Mouse (Mus musculus): ENCODE results near the gene Sectm1b. TPM values are rescaled to one million over a fixed set of nuclear protein-coding genes. Genes with fewer than 3 reads are reported as not detected.
"Not testable (repeated sequence)": the region's sequence is repeated elsewhere in the genome, so short reads cannot be mapped to it uniquely, and the experiment has no call there.

Sectm1b gene
- polyA plus RNA-seq (2015; fragmentation: Nextera tagmentation; extraction: Ambion mirVana) = 3.1 and 5.2 TPM in 2 replicates

DNA sequence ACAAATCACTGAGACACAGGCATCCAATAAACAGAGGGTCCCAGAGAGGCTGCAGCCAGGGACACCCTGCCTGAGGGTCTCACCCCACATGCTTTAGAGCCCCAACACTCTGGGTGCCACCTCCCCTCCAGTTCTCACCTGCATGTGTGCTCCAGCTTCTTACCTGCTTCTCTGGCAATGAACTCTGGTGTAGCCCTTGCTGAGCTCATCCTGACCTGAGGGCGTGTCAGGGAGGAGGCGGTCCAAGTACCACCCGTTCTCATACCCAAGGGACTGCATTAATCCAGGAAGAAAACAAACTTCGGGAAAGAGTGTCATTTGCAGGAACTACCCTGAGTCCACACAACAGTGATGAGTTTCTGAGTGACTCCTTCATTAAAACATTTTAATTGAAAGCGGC, at the start of gene Sectm1b:
Gene Sectm1b (minus strand): TSS at position 191 of the 400 bp plus-strand sequence.
- Histone ChIP-seq H3K9ac (ENCODE audit: low read length) (no peak within 1 kb of the TSS), H3K27ac (ENCODE audit: low read length) (no peak within 1 kb of the TSS), H3K36me3 (ENCODE audit: control insufficient read depth, insufficient read depth, low read length) (no peaks in the 10 kb centered on the region), H3K27me3 (ENCODE audit: control insufficient read depth, insufficient read depth, low read length) (no peaks in the 10 kb centered on the region), H3K9me3 (replicated peaks; ENCODE audit: control insufficient read depth, low read length) (no peaks in the 10 kb centered on the region), H3K4me1 (ENCODE audit: control insufficient read depth, insufficient read depth, low read length) (peaks cover 9% of the 10 kb centered on the region), H3K4me3 (replicated peaks; ENCODE audit: low read length) (no peak within 1 kb of the TSS), H3K4me2 (ENCODE audit: low read depth, low read length) (no peak within 1 kb of the TSS)
- no peak for ATAC-seq (ENCODE audit: insufficient read depth, low FRiP score)
- WGBS = 64% methylated on average over 5 of the region's 5 CpGs

DNA sequence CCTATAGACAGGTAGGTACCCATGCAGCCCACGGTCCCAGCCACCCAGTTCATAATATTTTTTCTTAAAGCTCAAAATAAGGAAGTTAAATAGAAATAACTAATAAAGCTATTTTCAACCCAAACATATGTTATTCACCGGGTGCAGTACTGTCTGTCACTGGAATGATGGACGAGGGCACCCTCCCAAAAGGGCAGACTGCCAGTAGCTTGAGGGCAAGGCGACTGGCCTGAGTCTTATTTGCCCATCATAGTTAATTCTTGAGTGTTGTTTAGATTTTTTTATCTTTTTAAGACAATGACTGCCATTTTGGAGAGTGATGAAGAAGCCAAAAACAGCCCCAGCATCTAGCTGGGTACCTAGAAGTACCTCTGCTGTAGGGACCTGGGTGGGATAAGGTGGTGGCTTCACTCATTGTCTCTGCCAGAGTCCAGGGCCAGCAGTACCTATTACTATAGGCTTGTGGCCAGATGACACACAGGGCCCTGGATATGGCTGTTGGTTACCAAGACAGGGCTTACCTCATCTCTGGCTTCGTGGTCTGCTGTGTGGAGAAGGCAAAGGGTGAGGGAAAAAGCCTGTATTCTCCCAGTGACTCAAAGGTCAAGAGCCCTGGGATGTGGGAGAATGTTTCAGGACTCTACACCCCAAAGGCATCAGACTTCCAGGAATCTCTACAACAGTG, 48.9 kb upstream of the Sectm1b start:
- Histone ChIP-seq H3K9ac (ENCODE audit: low read length) (no peak overlapping the region), H3K4me3 (replicated peaks; ENCODE audit: low read length) (no peak overlapping the region), H3K9me3 (replicated peaks; ENCODE audit: control insufficient read depth, low read length) (no peaks in the 10 kb centered on the region), H3K27ac (ENCODE audit: low read length) (no peak overlapping the region), H3K4me1 (ENCODE audit: control insufficient read depth, insufficient read depth, low read length) (peaks cover 4% of the 10 kb centered on the region; the same call in 1 of the 2 replicates), H3K36me3 (ENCODE audit: control insufficient read depth, insufficient read depth, low read length) (no peaks in the 10 kb centered on the region), H3K27me3 (ENCODE audit: control insufficient read depth, insufficient read depth, low read length) (no peaks in the 10 kb centered on the region), H3K4me2 (ENCODE audit: low read depth, low read length) (no peak overlapping the region)
- no peak for ATAC-seq (ENCODE audit: insufficient read depth, low FRiP score)
- 74% methylated on average over 5 of the region's 5 CpGs for WGBS

DNA sequence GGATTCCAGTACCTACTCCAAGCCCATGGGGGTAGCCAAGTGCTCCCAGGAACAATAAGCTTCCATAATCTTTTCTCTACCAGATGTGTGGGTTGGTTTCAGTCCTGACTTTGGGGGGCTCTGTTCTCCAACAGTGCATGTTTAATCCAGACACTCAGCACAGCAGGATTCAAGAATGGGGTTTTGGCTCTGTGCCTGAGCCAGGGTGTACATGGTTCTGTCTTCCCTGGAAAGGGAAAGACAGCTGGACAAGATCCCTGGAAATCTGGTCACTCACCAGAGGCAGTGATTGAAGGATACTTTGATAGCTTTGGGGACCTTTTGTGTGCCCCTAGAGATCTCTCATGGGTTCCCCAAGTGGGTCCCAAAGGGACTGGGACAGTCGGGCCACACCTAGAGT, 48.2 kb upstream of the Sectm1b start:
- Histone ChIP-seq H3K27me3 (ENCODE audit: control insufficient read depth, insufficient read depth, low read length) (no peaks in the 10 kb centered on the region), H3K4me1 (ENCODE audit: control insufficient read depth, insufficient read depth, low read length) (peaks cover 4% of the 10 kb centered on the region; the same call in 1 of the 2 replicates), H3K27ac (ENCODE audit: low read length) (no peak overlapping the region), H3K9me3 (replicated peaks; ENCODE audit: control insufficient read depth, low read length) (no peaks in the 10 kb centered on the region), H3K36me3 (ENCODE audit: control insufficient read depth, insufficient read depth, low read length) (no peaks in the 10 kb centered on the region), H3K9ac (ENCODE audit: low read length) (no peak overlapping the region), H3K4me3 (replicated peaks; ENCODE audit: low read length) (no peak overlapping the region), H3K4me2 (ENCODE audit: low read depth, low read length) (no peak overlapping the region)
- WGBS = 72% methylated on average over 1 of the region's 1 CpGs
- no peak for ATAC-seq (ENCODE audit: insufficient read depth, low FRiP score)

DNA sequence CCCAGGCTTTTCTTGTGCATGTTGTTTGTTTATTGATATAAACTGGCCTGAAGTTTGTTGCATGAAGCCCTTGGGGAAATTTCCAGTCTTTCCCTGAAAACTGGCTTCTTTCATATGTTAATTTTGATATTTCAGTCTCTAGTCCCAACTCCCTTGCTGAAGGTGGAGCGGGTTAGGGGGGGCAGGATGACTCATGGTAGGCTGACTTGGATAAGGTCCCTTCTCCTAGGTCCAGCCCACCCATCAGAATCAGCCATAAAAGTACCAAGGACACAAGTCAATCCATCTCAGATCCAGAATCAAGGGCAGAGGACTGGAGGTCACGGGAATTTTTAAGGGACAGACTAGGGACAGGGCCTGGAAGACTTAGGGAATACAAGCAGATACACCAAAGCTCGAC, 47.7 kb upstream of the Sectm1b start:
- Histone ChIP-seq H3K27ac (ENCODE audit: low read length) (no peak overlapping the region), H3K4me2 (ENCODE audit: low read depth, low read length) (no peak overlapping the region), H3K9ac (ENCODE audit: low read length) (no peak overlapping the region), H3K27me3 (ENCODE audit: control insufficient read depth, insufficient read depth, low read length) (no peaks in the 10 kb centered on the region), H3K9me3 (replicated peaks; ENCODE audit: control insufficient read depth, low read length) (no peaks in the 10 kb centered on the region), H3K4me1 (ENCODE audit: control insufficient read depth, insufficient read depth, low read length) (peaks cover 4% of the 10 kb centered on the region; the same call in 1 of the 2 replicates), H3K36me3 (ENCODE audit: control insufficient read depth, insufficient read depth, low read length) (no peaks in the 10 kb centered on the region), H3K4me3 (replicated peaks; ENCODE audit: low read length) (no peak overlapping the region)
- 85% methylated on average over 3 of the region's 3 CpGs for WGBS
- ATAC-seq (ENCODE audit: insufficient read depth, low FRiP score) = no peak

DNA sequence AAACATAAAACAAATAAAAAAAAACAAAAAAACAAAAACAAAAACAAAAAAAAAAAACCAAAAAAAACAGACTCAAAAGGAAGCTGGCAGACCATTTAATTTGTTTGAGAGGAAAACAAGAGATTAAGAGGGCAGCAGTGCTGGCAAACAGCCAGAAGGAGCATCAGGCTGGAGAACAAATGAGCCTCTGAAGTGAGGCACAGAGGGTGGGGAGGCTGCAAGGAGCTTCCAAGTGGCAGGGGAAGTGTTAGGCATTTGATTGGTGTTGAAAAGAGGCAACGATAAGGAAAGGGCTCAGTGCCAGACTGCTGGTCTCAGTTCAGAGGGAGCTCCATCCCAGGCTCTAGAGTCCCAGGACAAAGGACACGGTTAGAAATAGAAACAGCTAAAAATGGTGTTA, 46.6 kb upstream of the Sectm1b start:
- WGBS = 8% methylated on average over 2 of the region's 2 CpGs

DNA sequence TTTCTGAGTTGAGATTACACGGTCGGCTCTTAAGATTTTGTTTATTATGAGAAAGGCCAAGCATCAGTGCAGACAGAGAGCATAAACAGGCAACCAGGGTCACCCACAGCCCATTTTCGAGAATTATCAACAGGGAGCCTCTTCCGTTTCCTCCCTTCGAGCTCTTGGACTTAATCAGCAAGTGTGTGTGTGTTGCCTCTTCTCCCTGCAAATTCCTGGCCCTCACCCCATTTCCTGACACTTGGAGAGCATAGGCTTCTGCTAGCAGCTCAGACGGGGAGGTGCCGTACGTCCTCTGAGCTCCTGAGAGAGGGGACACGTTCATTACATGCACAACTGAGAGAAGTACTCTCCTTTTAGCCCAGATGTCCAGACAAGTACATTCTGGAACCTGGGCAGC, 44.7 kb upstream of the Sectm1b start:
- no peak overlapping the region for H3K27ac ChIP-seq (ENCODE audit: low read length)
- 48% methylated on average over 9 of the region's 9 CpGs for WGBS
- no peaks in the 10 kb centered on the region for H3K36me3 ChIP-seq (ENCODE audit: control insufficient read depth, insufficient read depth, low read length)
- peaks cover 4% of the 10 kb centered on the region; the same call in 1 of the 2 replicates for H3K4me1 ChIP-seq (ENCODE audit: control insufficient read depth, insufficient read depth, low read length)
- H3K4me3 ChIP-seq (replicated peaks; ENCODE audit: low read length) = no peak overlapping the region
- 0 out of 2 replicates have a peak, but pooled peaks have one; percentile 45 for ATAC-seq (ENCODE audit: insufficient read depth, low FRiP score)
- no peaks in the 10 kb centered on the region for H3K27me3 ChIP-seq (ENCODE audit: control insufficient read depth, insufficient read depth, low read length)
- H3K4me2 ChIP-seq (ENCODE audit: low read depth, low read length) = no peak overlapping the region
- H3K9me3 ChIP-seq (replicated peaks; ENCODE audit: control insufficient read depth, low read length) = no peaks in the 10 kb centered on the region
- H3K9ac ChIP-seq (ENCODE audit: low read length) = no peak overlapping the region

More for the DNA sequence above, 46.6 kb upstream of the Sectm1b start:
- peaks cover 4% of the 10 kb centered on the region; the same call in 1 of the 2 replicates for H3K4me1 ChIP-seq (ENCODE audit: control insufficient read depth, insufficient read depth, low read length)
- ATAC-seq (ENCODE audit: insufficient read depth, low FRiP score) = peak; percentile 86
- H3K4me3 ChIP-seq (replicated peaks; ENCODE audit: low read length) = no peak overlapping the region
- H3K36me3 ChIP-seq (ENCODE audit: control insufficient read depth, insufficient read depth, low read length) = no peaks in the 10 kb centered on the region
- H3K27ac ChIP-seq (ENCODE audit: low read length) = no peak overlapping the region
- no peaks in the 10 kb centered on the region for H3K9me3 ChIP-seq (replicated peaks; ENCODE audit: control insufficient read depth, low read length)
- no peaks in the 10 kb centered on the region for H3K27me3 ChIP-seq (ENCODE audit: control insufficient read depth, insufficient read depth, low read length)
- H3K9ac ChIP-seq (ENCODE audit: low read length) = no peak overlapping the region
- no peak overlapping the region for H3K4me2 ChIP-seq (ENCODE audit: low read depth, low read length)

DNA sequence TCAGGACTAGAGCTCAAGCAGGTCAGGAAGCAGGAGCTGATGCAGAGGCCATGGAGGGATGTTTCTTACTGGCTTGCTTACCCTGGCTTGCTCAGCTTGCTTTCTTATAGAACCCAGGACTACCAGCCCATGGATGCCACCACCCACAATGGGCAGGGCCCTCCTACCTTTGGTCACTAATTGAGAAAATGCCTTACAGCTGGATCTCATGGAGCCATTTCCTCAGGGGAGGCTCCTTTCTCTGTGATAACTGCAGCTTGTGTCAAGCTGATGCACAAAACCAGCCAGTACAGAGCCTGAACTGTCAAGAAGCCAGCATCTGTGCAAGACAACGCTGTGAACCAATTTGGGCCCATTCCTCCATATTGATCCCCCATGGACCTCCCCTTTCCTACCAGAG, 43.9 kb upstream of the Sectm1b start:
- H3K36me3 ChIP-seq (ENCODE audit: control insufficient read depth, insufficient read depth, low read length); H3K4me1 ChIP-seq (ENCODE audit: control insufficient read depth, insufficient read depth, low read length); H3K9me3 ChIP-seq (replicated peaks; ENCODE audit: control insufficient read depth, low read length); H3K4me2 ChIP-seq (ENCODE audit: low read depth, low read length); H3K27ac ChIP-seq (ENCODE audit: low read length); H3K4me3 ChIP-seq (replicated peaks; ENCODE audit: low read length); H3K9ac ChIP-seq (ENCODE audit: low read length); ATAC-seq (ENCODE audit: insufficient read depth, low FRiP score); H3K27me3 ChIP-seq (ENCODE audit: control insufficient read depth, insufficient read depth, low read length): not testable (repeated sequence)
- 71% methylated on average over 1 of the region's 1 CpGs for WGBS

DNA sequence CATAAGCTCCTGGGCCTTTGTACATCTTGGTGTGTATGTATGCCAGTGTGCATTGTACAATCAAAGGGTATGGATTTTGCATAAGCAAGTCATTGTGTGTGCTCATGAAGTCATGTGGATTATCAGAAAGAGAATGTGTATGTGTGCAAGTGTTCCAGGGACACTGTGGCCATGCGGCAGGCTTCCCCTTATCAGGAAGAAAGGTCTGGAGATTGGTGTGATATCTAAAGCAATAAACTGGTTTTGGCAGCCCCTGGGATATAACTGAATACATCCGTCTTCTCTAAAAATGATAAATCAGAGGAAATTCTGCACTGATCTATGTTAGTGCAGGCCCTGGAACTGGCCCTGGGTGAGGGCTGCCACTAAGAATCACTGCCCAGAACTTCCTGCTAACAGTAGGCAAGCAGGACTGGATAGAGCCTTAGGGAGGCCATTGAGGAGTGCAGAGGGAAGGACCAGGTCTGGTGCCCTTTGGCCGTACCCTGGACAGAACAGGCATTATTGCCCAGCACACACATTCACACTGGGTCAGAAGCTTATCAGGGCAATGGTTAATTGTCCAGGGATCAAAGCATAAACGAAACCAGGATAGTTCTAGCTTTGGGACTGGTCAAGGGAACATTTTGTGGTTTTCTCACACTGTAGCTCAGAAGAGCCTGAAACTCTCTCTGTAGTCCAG, 37.9 kb upstream of the Sectm1b start:
- Histone ChIP-seq H3K9ac (ENCODE audit: low read length) (no peak overlapping the region), H3K4me2 (ENCODE audit: low read depth, low read length) (no peak overlapping the region), H3K9me3 (replicated peaks; ENCODE audit: control insufficient read depth, low read length) (no peaks in the 10 kb centered on the region), H3K36me3 (ENCODE audit: control insufficient read depth, insufficient read depth, low read length) (no peaks in the 10 kb centered on the region), H3K4me1 (ENCODE audit: control insufficient read depth, insufficient read depth, low read length) (no peaks in the 10 kb centered on the region), H3K4me3 (replicated peaks; ENCODE audit: low read length) (no peak overlapping the region), H3K27ac (ENCODE audit: low read length) (no peak overlapping the region), H3K27me3 (ENCODE audit: control insufficient read depth, insufficient read depth, low read length) (no peaks in the 10 kb centered on the region)
- ATAC-seq (ENCODE audit: insufficient read depth, low FRiP score) = no peak
- WGBS = 73% methylated on average over 4 of the region's 4 CpGs

DNA sequence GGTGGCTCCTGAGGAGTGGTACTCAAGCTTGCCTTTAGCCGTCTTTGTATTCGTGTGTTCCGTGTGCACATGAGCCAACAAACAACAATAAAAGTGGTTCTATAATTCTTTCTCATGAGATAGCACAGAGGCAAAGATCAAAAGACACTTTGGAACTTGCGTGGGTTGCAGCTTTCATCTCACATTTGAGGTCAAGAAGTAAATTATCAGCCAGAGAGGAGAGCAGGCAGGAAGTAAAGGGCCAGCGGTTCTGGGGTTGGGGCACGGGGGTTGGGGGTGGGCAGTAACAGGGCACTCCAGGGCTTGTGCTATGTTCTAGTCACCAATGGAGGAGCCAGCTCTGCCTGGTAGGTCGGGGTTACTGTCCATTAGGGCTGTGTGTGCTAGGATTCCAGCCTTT, 37.3 kb upstream of the Sectm1b start:
- Histone ChIP-seq H3K4me2 (ENCODE audit: low read depth, low read length) (no peak overlapping the region), H3K27ac (ENCODE audit: low read length) (no peak overlapping the region)

More for the DNA sequence above, 37.3 kb upstream of the Sectm1b start:
- no peak for ATAC-seq (ENCODE audit: insufficient read depth, low FRiP score)
- Histone ChIP-seq H3K4me3 (replicated peaks; ENCODE audit: low read length) (no peak overlapping the region), H3K4me1 (ENCODE audit: control insufficient read depth, insufficient read depth, low read length) (no peaks in the 10 kb centered on the region), H3K9ac (ENCODE audit: low read length) (no peak overlapping the region), H3K9me3 (replicated peaks; ENCODE audit: control insufficient read depth, low read length) (no peaks in the 10 kb centered on the region), H3K36me3 (ENCODE audit: control insufficient read depth, insufficient read depth, low read length) (no peaks in the 10 kb centered on the region), H3K27me3 (ENCODE audit: control insufficient read depth, insufficient read depth, low read length) (no peaks in the 10 kb centered on the region)
- WGBS = 56% methylated on average over 7 of the region's 7 CpGs
